Mouse (Mus musculus) heart, adult 2 months (tissue): ENCODE results near the gene Bace1.

ENCODE experiments used
- CTCF ChIP-seq: fragments of 200-600 bp; IDR thresholded peaks from 2 replicates; pipeline ENCODE4 v1.8.1; 2022; ENCODE audit warnings: antibody characterized with exemption, mild to moderate bottlenecking, moderate library complexity
- POLR2A ChIP-seq: fragments of 200-500 bp; IDR thresholded peaks from 2 replicates; pipeline ENCODE4 v1.6.1; 2011; ENCODE audit warnings: mild to moderate bottlenecking, low read depth, low read length, control low read depth; ENCODE audit not compliant: insufficient read depth

DNA sequence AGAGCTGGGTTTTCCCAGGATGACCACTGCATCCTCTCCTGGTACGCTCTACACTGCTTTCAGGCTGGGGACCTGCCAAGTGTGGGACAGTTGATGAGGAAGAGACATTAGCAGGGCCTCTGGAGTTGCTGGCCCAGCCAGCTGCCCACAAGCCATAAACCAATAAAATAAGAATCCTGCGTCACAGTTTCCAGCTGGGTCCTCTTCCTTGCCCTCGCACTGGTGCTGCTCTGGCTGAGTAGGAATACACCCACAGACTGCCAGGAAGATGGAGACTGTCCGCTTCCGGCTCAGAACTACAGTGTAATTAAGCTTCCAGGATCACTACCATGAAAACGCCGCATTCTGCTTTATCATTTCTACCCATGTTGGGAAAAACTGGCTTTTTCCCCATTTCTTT is 23.4 kb downstream of the Bace1 start:
- no peak for TF ChIP-seq POLR2A
- TF ChIP-seq CTCF = no peak
